Comparison of ENCODE assay signal across 24 mouse cellular contexts in genomic region chr4:130076856-130077255, GRCm38 (mm10). TPM values are rescaled to one million over a fixed set of nuclear protein-coding genes. Genes with fewer than 3 reads are reported as not detected.
A peak's percentile ranks its signal among the peaks of the same experiment; 100 is the strongest.
DNase-seq lines count a peak whose midpoint lies in the region; ATAC-seq and TF ChIP-seq lines count a peak whose summit lies in the region.
"Had no signal": no experiment of that assay in that cellular context is flagged by ENCODE, and none has a peak within 500 bp of the region (broad histone marks: within the 10 kb centered on the region; RNA-seq: fewer than 3 reads in every experiment).

No protein-coding gene starts in this region.

- ATAC-seq in forebrain, embryonic 13.5 days: no peak
- ATAC-seq in forebrain, postnatal 0 days: no peak
- ATAC-seq in hindbrain, embryonic 13.5 days (ENCODE audit: low FRiP score): no peak
- no peak for ATAC-seq in hindbrain, embryonic 11.5 days (ENCODE audit: low FRiP score)
- ATAC-seq: forebrain, embryonic 14.5 days had no signal

- peaks cover 54% of the 10 kb centered on the region for H3K4me1 ChIP-seq in forebrain, embryonic 13.5 days
- H3K4me1 ChIP-seq in forebrain, postnatal 0 days (ENCODE audit: insufficient read depth): peaks cover 9% of the 10 kb centered on the region; the same call in 1 of the 2 replicates
- H3K4me1 ChIP-seq in hindbrain, embryonic 13.5 days (replicated peaks): peaks cover 50% of the 10 kb centered on the region
- peaks cover 2% of the 10 kb centered on the region; the same call in 1 of the 2 replicates for H3K4me1 ChIP-seq in hindbrain, embryonic 11.5 days (replicated peaks; ENCODE audit: control insufficient read depth, insufficient read depth, low read length)
- H3K4me1 ChIP-seq: liver, embryonic 13.5 days had no signal

- H3K9ac ChIP-seq in forebrain, embryonic 13.5 days: 0 out of 2 replicates have a peak overlapping the region, but pooled peaks have one; percentile 30
- H3K9ac ChIP-seq in forebrain, postnatal 0 days: no peak overlapping the region
- H3K9ac ChIP-seq in hindbrain, embryonic 13.5 days: 0 out of 2 replicates have a peak overlapping the region, but pooled peaks have one; percentile 13
- H3K9ac ChIP-seq in hindbrain, embryonic 11.5 days (ENCODE audit: low read depth, low read length): no peak overlapping the region
- H3K9ac ChIP-seq: embryonic facial prominence, embryonic 12.5 days; hindbrain, embryonic 15.5 days; limb, embryonic 12.5 days; liver, embryonic 13.5 days; lung, embryonic 14.5 days had no signal

- H3K27ac ChIP-seq in forebrain, embryonic 13.5 days: no peak overlapping the region
- no peak overlapping the region for H3K27ac ChIP-seq in forebrain, postnatal 0 days (ENCODE audit: low read depth, low read length)
- no peak overlapping the region for H3K27ac ChIP-seq in hindbrain, embryonic 13.5 days
- no peak overlapping the region for H3K27ac ChIP-seq in hindbrain, embryonic 11.5 days (ENCODE audit: low read depth, low read length)
- H3K27ac ChIP-seq: embryonic facial prominence, embryonic 12.5 days; hindbrain, embryonic 15.5 days; kidney, postnatal 0 days; left cerebral cortex, adult 2 months; limb, embryonic 12.5 days; liver, embryonic 13.5 days had no signal

- no peaks in the 10 kb centered on the region for H3K36me3 ChIP-seq in forebrain, embryonic 13.5 days (ENCODE audit: poor library complexity, severe bottlenecking)
- H3K36me3 ChIP-seq in forebrain, postnatal 0 days (ENCODE audit: insufficient read depth): no peaks in the 10 kb centered on the region
- H3K36me3 ChIP-seq in hindbrain, embryonic 13.5 days: no peaks in the 10 kb centered on the region
- H3K36me3 ChIP-seq in hindbrain, embryonic 11.5 days (ENCODE audit: control insufficient read depth, insufficient read depth, low read length): no peaks in the 10 kb centered on the region
- H3K36me3 ChIP-seq: embryonic facial prominence, embryonic 12.5 days; G1E; hindbrain, embryonic 15.5 days; limb, embryonic 12.5 days; liver, embryonic 13.5 days had no signal

- peaks cover 25% of the 10 kb centered on the region for H3K27me3 ChIP-seq in forebrain, embryonic 13.5 days
- no peaks in the 10 kb centered on the region for H3K27me3 ChIP-seq in forebrain, postnatal 0 days (ENCODE audit: insufficient read depth, low read length)
- H3K27me3 ChIP-seq in hindbrain, embryonic 13.5 days: peaks cover 31% of the 10 kb centered on the region
- no peaks in the 10 kb centered on the region for H3K27me3 ChIP-seq in hindbrain, embryonic 11.5 days (ENCODE audit: control insufficient read depth, insufficient read depth, low read length)

- no peaks in the 10 kb centered on the region for H3K9me3 ChIP-seq in forebrain, embryonic 13.5 days (replicated peaks)
- H3K9me3 ChIP-seq in forebrain, postnatal 0 days (ENCODE audit: low read length): no peaks in the 10 kb centered on the region
- H3K9me3 ChIP-seq in hindbrain, embryonic 13.5 days: no peaks in the 10 kb centered on the region
- no peaks in the 10 kb centered on the region for H3K9me3 ChIP-seq in hindbrain, embryonic 11.5 days (ENCODE audit: control insufficient read depth, low read length)
- H3K9me3 ChIP-seq: embryonic facial prominence, embryonic 12.5 days; G1E; hindbrain, embryonic 15.5 days; limb, embryonic 12.5 days; liver, embryonic 13.5 days had no signal

- WGBS in forebrain, embryonic 13.5 days: 34% methylated on average over 8 of the region's 8 CpGs
- WGBS in forebrain, postnatal 0 days: 35% methylated on average over 8 of the region's 8 CpGs
- 51% methylated on average over 8 of the region's 8 CpGs for WGBS in hindbrain, embryonic 13.5 days
- 41% methylated on average over 8 of the region's 8 CpGs for WGBS in hindbrain, embryonic 11.5 days

- H3K4me2 ChIP-seq in forebrain, embryonic 13.5 days: no peak overlapping the region
- H3K4me2 ChIP-seq in forebrain, postnatal 0 days (ENCODE audit: low read depth): no peak overlapping the region
- no peak overlapping the region for H3K4me2 ChIP-seq in hindbrain, embryonic 13.5 days
- H3K4me2 ChIP-seq in hindbrain, embryonic 11.5 days (replicated peaks; ENCODE audit: low read depth, low read length): no peak overlapping the region
- H3K4me2 ChIP-seq: embryonic facial prominence, embryonic 12.5 days; hindbrain, embryonic 15.5 days; limb, embryonic 12.5 days; liver, embryonic 13.5 days; lung, embryonic 14.5 days had no signal

- no peak for DNase-seq in forebrain, postnatal 0 days
- no peak for DNase-seq in hindbrain, embryonic 11.5 days (ENCODE audit: low spot score)
- peak; percentile 59 for DNase-seq in brain, adult 2 months (ENCODE audit: low read depth, low spot score)
- DNase-seq in cerebellum, postnatal 14 days: peak; percentile 91 to 92
- no peak for DNase-seq in thymus, postnatal 14 days
- no peak for DNase-seq in urinary bladder, postnatal 36 days (ENCODE audit: low spot score in 2 of 2)
- DNase-seq: adrenal gland, postnatal 25 days; kidney, adult 11 months; liver, embryonic 13.5 days; lung, embryonic 14.5 days; lung, postnatal 36 days; retina, postnatal 1 day; right cerebral cortex, postnatal 4 days; thymus, adult 2 months had no signal

- TF ChIP-seq CTCF in forebrain, postnatal 0 days (IDR thresholded peaks at IDR 0.05; ENCODE audit: low read depth): no peak

- no peak overlapping the region for H3K4me3 ChIP-seq in forebrain, embryonic 13.5 days
- no peak overlapping the region for H3K4me3 ChIP-seq in forebrain, postnatal 0 days (ENCODE audit: low read depth, low read length)
- H3K4me3 ChIP-seq in hindbrain, embryonic 13.5 days: no peak overlapping the region
- no peak overlapping the region for H3K4me3 ChIP-seq in hindbrain, embryonic 11.5 days (ENCODE audit: low read depth, low read length)
- H3K4me3 ChIP-seq: embryonic facial prominence, embryonic 12.5 days; erythroblast, embryonic 14.5 days; hindbrain, embryonic 15.5 days; left cerebral cortex, adult 2 months; limb, embryonic 12.5 days; liver, embryonic 13.5 days had no signal

RNA-seq across cellular contexts. Expression of gene Pef1, which starts 25.5 kb away (rescaled TPM):
- polyA plus RNA-seq in forebrain, embryonic 13.5 days (2015; fragmentation: Nextera tagmentation; extraction: Ambion mirVana): 68.0 and 68.4 TPM in 2 replicates
- 51.6 and 52.9 TPM in 2 replicates for total RNA-seq in forebrain, postnatal 0 days (2014; rRNA removed)
- 58.5 and 60.7 TPM in 2 replicates for polyA plus RNA-seq in forebrain, postnatal 0 days (2015; fragmentation: Nextera tagmentation; extraction: Ambion mirVana)
- polyA plus RNA-seq in hindbrain, embryonic 13.5 days (2015; fragmentation: Nextera tagmentation; extraction: Ambion mirVana): 65.1 and 65.7 TPM in 2 replicates
- 71.4 and 72.4 TPM in 2 replicates for polyA plus RNA-seq in hindbrain, embryonic 11.5 days (2014; fragmentation: Nextera tagmentation; extraction: Ambion mirVana)

RNA-seq across cellular contexts. Expression of gene Col16a1, which starts 29.2 kb away (rescaled TPM):
- 2.5 and 2.9 TPM in 2 replicates for polyA plus RNA-seq in forebrain, embryonic 13.5 days (2015; fragmentation: Nextera tagmentation; extraction: Ambion mirVana)
- total RNA-seq in forebrain, postnatal 0 days (2014; rRNA removed): 21.8 and 29.7 TPM in 2 replicates
- 6.8 and 7.5 TPM in 2 replicates for polyA plus RNA-seq in forebrain, postnatal 0 days (2015; fragmentation: Nextera tagmentation; extraction: Ambion mirVana)
- polyA plus RNA-seq in hindbrain, embryonic 13.5 days (2015; fragmentation: Nextera tagmentation; extraction: Ambion mirVana): 5.8 and 14.3 TPM in 2 replicates
- 5.3 and 9.9 TPM in 2 replicates for polyA plus RNA-seq in hindbrain, embryonic 11.5 days (2014; fragmentation: Nextera tagmentation; extraction: Ambion mirVana)
- total RNA-seq: G1E had no signal
- polyA plus RNA-seq: erythroblast, embryonic 14.5 days; G1E had no signal

Comparison
In these comparisons a context has a peak if more than half of its experiments do, and no peak if none do; other contexts are left out.
1. H3K9ac ChIP-seq: peak in forebrain, embryonic 13.5 days (single experiment) and hindbrain, embryonic 13.5 days (single experiment); none in forebrain, postnatal 0 days (single experiment) and hindbrain, embryonic 11.5 days (single experiment).
2. DNase-seq: peak in brain, adult 2 months (single experiment) and cerebellum, postnatal 14 days (2 of 2); none in forebrain, postnatal 0 days (single experiment), hindbrain, embryonic 11.5 days (single experiment), thymus, postnatal 14 days (single experiment) and urinary bladder, postnatal 36 days (0 of 2).